Mouse (Mus musculus) brain, embryonic 18.5 days (tissue): ENCODE results near the gene Wdr77.
"Not testable (repeated sequence)": the region's sequence is repeated elsewhere in the genome, so short reads cannot be mapped to it uniquely, and the experiment has no call there.

Source experiments
- DNase-seq: peaks from one replicate; pipeline ENCODE4 v3.0.0-alpha.2; 2012; ENCODE audit warnings: low read depth, low spot score

The Wdr77 gene

DNA sequence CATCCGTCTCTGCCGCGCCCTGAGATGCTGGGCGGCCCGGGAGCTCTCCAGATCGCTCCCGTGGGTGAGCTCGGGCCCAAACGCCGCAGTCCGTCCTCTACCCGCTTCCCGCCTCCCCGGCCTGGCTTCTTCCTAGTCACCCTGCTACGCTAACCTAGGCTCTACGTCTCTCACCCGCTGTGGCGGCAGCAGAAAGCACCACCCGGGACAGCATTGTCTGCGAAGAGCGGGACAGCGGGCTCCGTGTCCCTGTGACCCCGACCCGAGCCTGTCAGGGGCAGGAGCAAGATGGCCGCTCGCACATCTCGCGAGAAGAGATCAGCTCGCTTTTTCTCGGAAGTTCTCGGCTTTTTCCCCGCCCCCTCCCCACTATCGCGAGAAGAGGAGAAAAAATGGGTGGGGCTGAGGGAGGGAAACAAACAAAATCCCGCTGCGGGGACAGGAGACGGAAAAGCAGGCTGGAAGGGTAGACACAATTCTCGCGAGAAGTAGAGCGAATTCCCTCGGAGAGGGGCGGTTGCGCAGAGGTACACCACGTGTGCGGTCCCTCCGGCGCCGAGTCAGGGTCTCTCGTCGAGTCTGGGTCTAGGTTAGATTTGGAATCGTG lies at the start of gene Wdr77:
TSS of gene Wdr77 (plus strand) at position 396 of the 607 bp plus-strand sequence.
- DNase-seq = peak; percentile 99

DNA sequence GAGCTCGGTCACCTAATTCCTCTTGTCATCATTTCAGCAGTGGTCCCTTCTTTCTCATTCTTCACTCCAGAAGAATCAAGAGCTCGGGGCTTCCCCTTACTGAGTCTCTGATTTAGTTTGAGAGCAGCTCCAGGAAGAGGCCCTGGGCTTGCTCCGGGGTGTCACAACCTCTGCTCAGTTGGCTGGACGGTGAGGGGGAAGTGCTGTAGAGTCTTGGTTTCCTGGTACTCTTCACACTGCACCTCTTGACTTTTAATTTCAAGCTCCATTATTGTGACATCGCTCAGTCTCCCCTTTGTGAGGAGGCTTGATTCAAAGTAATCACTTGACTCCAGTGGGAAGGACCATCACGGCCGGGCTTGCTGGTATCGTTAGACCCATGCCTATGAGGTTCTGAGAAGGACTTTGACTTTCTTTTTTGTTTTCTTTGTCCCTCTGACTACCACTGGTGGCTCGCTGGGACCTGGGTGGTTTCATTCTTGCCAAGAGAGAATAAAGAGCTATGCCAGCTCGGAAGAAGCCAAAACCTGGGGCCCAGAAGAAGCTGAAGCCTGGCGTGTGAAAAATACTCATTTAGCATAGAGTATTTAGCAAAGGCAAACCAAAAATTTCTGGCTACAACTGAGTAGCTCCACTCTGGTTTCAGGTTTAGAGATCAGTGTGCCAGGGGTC lies 48.5 kb upstream of the Wdr77 start:
- DNase-seq = no peak

DNA sequence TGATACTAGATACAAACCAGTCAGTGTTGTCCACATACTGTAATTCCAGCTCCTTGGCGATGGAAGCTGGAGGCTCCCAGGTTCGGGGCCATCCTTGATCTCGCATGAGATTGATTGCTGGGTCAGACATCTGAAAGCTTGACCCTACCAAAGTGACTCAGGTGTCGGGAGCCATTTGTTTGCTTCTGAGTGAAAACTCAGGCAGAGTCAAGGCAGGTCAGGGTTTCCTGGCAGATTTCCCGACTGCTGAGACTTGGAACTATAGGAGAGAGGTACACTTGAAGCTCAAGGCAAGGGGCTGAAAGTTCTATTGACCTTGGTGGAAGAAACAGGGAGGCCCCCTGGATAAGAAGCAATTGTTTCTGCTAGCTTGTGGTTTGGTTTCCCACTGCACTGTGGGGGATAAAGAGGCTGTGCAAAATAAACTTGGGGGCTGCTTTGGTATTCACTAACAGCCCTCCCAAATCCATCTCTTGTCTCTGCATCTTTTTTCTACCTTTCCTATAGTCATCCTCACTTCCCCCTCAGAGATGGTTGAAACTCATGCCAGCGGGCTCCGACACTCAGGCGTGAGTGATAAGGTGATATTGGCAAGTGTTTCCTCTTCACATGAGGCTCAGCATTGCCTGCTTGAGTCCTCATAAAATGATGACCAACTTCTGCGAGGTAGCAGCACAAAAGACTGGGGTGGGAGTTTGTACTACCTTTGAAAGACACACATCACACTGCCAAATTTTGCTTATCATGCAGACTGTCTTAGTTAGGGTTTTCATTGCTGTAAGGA lies 46.9 kb upstream of the Wdr77 start:
- DNase-seq = no peak

DNA sequence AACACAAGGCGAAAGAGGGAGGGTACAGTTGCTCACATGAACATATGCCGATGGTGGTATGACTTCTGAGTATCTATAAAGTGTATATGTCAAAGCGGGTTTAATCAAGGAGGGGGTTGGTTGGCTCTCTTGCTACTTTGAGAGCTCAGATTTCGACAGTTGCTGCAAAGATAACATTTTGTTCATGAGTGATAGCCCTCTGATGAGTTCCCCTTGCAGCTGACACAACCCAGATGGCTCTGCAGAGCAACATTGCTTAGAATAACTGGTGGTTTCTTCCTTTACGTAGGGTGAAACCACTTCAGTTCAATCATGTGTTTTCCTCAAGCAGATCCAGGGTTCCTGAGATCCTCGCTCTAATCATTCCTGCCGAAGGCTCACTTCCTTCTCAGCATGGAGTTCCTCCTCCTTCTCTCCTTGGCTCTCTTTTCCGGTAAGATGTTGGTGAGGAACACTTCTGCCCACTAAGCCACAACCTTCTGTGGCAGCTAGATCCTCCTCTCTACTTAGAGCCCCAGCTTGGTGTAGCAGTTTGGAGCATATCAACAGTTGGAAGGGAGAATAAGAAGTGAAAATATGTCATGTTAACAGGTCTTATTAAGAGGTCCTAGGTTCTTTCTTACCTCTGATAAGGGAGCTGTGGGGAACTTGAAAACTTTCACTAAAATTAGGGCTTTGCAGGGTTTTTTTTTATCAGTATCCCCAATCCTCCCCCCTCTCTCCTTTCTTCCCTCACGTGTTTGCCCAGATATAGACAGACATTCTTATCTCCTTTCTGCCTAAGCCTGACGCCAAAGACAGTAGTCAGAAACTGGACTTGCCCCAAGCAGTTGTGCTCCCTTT lies 45.1 kb upstream of the Wdr77 start:
- DNase-seq = no peak

DNA sequence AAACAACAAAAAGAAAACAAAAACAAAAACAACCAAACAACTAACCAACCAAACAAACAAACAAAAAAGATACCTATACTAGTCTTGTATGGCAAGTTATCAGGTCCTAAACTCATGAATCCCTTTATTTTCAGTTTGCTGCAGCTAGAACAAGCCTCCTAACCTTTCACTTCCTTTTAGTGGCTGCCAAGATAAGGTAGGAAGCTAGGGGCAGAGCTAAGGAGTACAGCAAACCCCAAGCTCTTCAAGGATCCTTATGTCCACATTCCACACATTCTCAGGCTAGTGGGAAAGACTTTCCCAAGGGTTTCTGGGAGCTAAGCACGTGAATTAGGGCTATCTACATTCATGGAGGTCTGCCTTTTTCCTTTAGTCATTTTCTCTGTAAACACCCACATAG lies 43.9 kb upstream of the Wdr77 start:
- DNase-seq = no peak

DNA sequence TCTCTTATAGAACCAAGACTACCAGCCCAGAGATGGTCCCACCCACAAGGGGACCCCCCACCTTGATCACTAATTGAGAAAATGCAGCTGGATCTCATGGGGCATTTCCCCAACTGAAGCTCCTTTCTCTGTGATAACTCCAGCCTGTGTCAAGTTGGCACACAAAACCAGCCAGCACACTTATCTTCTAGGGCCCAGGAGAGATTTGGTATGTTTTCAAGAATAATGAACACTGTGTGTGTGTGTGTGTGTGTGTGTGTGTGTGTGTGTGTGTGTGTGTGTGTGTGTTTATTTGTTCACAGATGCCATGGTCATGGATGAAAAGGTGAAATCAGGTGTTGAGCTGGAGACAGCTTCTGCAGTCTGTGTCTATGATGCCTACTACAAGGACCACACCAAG lies 42.7 kb upstream of the Wdr77 start:
- DNase-seq = not testable (repeated sequence)

DNA sequence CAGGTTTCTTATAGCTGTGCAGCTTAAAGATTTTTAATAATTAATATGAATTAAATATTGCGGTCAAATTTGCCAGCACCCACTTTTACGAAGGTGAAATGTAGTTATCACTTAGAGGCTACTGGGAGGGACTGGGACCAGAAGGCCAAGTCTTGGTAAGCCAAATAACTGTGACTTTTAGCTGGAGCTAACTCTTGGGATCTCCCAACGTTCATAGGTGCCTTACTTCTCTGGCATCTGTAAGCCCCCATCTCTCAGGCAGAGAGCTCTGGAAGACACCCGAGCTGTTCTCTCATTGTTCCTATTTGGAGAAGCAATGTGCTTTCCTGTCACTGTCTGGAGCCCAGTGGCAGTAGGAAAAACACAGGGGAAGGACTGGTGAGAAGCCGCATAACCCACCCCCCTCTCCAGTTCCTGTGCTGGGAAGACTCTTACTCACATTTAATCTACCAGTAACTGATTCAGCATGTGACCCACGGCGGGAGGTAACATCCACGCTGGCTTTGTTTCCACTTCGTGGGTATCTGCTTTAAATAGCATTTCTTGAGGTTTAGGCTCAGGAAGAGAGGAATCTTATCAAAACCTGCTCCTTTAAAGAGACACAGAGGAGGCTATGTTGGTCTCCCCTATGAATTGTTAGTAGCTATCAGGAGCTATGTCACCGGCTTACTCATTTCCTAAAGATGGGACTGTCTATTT lies 41.4 kb upstream of the Wdr77 start:
- DNase-seq = no peak

DNA sequence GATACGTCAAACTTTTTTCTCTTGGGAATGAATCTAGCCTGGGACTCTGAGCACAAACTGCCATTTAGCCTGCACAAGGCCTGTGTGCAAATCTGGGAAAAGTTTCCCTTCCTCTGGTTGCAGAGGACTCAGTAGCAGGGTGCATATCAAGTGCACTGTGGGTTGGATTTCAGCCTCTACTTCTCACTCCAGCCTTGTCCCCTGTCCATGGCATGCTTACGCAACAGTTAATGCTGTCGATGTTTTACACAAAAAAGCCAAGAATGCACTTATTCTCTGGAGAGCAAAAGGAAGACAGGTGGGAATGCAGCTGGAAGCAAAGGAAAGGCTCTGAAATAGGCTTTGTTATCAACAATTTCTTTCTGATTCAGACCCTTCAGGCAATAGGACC lies 40.8 kb upstream of the Wdr77 start:
- DNase-seq = no peak

DNA sequence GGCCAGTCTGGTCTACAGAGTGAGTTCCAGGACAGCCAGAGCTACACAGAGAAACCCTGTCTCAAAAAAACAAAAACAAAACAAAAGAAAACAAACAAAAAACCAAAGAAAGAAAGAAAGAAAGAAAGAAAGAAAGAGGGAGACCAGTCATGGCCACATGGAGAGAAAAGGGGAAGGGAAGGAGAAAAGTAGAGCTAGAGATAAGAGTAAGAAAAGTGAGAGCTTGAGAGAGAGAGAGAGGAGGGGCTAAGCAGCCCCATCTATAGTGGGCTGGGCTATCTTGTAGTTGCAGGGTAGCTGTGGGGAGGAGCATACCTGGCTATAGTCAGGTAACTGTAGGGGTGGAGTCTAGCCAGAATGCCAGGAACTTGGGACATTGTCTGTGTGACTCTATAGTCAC lies 38.4 kb upstream of the Wdr77 start:
- not testable (repeated sequence) for DNase-seq

DNA sequence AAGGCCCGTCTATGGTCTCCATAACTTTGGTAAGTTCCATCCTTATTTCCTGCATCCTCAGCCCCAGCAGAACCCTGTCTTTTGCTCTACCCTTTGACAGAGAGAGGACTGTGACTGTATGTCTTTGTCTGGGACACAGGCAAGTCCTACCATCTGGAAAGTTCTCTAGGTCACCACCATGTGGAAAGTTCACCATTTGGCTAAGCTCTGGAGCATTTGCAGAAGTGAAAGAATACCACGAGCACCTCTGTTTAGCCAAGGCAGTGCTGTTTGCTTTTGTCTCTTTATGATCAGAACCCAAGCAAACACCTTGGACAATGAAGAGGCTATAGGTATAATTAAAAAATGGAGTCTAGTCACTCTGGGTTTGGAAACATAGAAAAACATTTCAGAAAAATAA lies 37.2 kb upstream of the Wdr77 start:
- no peak for DNase-seq

DNA sequence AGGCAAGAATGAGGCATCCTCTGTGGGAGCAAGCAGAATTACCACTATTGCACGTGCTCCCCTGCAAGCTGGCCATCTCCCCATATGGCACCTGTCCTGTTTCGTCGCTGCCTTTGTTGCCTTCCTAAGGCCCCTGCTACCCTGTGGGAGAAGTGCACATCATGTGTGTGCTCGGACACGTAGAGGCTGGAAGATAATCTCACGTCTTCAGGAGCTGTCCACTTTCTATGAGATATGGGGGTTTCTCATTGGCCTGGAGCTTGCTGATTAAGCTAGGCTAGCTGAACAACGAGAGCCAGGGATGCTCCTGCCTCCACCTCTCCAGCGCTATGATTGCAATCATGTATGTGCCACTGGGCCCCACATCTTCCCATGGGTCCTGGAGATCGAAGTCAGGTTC lies 34.6 kb upstream of the Wdr77 start:
- no peak for DNase-seq

DNA sequence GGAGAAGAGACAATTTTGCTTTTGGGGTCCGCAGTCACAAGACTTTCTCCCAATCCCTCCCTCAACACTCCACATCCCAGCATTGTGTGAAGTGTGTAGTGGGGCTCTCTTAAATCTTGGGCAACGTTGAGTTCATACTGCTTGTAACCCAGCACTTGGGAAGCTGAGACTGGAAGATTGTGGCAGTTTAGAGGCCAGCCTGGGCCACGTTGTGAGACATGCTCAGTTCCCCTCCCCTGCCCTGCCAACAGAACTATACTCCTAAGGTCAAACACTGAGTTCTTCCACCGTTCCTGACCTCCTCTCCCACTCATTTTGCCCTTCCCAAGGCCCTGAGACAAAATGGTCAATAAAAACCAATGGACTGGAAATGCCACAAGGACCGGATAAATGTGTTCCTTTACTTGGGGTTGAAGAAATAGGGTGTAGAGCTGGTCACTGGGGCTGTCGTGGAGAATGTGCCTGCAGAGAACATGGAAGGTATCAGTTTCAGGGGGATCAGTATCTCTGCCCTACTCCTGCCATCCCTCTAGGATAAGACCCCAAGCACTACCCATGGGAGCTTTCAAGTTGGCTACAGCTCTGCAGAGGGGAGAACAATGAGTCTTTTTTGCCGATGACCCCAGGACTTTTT lies 31.5 kb upstream of the Wdr77 start:
- no peak for DNase-seq

DNA sequence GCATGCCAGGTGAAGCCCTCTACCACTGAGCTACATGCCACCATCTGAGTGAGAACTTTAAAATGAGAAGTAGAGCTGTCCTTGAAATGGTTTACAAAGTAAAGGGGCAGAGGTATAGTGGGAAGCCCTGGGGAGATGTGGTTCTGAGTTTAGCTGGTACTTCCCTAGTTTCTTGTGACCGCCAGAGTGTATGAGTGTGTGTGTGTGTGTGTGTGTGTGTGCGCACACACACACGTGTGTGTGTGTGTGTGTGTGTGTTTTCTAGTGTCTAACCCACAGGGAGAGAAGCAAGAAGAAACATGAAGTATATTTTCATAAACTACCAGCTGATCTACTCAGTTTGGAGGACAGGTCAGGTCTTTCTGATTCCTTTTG lies 31.0 kb upstream of the Wdr77 start:
- DNase-seq = no peak

DNA sequence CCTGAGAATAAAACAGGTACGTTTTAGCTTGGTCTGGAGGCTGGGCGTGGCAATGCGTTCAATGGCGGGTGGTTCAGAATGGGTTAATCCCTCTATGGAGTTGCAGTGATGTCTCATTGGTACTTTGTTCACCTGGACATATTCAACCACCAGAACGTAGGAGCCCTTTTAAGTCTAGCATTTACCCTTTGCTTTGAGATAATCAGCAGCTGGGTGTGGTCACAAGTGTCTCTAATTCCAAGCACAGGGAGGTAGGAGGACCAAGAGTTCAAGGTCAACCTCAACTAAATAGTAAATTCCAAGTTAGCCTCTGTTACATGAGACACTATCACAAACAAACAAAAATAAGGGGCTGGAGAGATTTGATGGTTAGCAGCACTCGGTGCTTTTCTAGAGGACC lies 30.4 kb upstream of the Wdr77 start:
- DNase-seq = no peak

DNA sequence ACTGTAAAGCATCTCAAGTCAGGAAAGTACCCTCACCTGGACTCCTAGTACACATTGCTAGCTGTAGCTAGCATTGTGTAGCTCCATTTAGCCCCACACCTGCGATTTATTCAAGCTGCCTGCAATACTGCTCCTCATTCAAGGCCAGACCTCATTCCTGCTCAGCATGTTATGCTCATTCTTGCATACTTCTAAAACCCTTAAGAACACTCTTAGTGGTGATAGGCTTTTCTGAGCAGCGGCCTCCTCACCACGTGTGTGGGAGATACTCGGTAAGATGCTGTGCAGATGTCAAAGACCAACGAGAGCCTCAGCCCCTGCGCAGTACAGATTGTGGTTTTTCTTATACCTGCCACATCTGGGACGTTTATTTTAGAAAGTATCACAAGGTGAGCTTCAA lies 29.3 kb upstream of the Wdr77 start:
- no peak for DNase-seq

DNA sequence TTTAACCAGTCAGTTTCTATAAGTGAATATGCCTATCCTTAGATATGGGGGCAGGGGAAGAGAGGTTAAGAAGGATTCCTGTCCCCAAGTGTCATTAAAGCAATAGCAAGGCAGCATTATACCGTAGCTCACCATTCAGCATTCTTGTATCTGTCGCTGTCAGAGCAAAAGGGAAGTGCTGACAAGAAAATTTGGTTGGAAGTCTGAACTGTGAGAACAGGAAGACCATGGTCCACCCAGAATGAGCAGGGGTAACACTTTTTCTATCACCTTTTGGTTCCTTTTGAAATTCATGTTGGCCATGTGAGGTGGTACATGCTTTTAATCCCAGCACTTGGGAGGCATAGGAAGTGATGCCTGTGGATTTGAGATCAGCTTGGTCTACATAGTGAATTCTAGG lies 28.1 kb upstream of the Wdr77 start:
- DNase-seq = no peak

DNA sequence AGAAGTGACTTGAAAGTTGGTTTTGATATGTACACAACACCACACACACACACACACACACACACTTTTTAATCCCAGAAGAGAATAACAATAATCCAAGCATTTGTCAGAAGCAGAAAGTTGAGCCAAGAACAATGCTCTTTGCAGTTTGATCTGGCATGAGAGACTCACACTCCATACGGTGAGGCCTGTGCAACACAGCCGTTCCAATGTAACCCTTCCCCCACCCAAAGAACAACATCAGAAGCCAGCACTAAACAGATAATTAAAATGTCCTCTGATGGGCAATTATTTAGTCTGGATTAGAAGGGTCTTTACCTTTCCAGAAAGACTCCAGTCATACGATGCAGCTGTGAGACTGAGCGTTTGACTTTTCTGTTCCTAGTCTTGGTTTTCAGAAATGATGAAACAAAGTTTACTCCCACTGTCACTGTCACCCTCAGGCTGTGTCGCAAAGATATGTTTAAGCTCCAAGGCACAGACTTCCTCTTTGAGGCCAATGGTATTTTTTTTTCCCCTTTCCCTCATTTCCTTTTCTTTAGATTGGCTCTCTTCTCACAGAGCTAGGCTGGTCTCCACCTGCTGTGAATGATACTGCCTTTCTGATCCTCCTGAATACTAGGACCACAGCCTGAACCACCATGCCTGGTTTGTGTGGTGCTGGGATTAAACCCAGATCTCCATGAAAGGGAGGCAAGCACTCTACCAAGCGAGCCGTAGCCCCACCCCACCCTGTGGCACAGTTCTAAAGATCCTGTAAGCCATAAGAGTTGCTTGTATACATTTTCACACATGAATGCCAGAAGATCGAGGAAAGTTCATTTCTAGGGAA lies 26.7 kb upstream of the Wdr77 start, which contains the start of gene I830077J02Rik:
TSS of gene I830077J02Rik (minus strand) at position 425 of the 832 bp plus-strand sequence.
- DNase-seq = no peak

DNA sequence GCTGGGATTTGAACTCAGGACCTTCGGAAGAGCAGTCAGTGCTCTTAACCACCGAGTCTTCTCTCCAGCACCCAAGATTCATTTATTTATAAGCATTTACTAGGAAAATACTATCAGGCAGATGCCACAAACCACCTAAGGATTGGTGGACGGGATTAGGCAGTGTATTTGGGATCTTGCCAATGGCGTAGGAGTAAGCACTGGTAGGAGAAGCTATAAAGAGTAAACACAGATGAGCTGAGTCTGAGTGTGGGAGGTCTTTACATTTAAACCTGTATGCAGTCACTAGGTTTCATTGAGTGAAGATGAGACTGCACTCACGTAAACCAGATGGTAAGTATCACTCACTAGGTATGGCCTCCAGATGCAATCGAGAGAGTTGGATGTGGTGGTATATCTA lies 25.2 kb upstream of the Wdr77 start:
- DNase-seq = no peak

DNA sequence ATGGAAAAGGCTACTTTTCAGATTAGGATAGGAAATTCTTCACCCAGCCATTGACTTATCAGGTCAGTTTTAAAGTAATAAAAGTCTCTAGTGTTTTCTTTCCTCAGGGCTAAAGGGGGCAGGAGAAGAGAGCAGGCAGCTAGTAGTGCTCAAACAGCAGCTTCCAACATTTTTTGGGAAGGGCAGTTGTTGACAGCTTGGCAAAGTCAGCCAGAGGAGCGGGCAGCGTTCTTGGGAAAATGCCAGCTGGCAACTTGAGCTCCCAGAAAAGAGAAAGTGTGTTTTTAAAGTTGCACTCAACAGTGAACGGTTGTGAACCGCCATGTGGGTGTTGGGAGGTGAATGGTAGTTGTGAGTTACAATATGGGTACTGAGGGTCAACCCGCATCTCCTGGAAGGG lies 24.1 kb upstream of the Wdr77 start:
- no peak for DNase-seq

DNA sequence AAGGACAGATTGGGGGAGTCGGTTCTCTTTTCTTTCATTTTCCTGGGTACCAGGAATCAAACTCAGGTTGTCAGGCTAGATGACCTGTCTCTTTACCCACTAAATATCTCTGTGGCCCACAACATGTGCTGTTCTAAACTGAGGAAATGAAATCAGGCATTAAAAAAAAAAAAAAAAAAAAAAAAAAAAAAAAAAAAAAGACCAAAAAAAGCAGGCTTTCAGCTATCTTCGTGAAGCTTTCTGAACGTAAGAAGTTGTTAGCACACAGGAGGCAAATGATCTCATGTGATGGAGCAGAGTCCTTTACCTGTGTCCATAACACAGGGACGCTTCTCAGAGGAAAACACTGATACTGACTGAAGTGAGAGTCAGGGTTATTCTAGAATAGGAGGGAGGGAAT lies 23.1 kb upstream of the Wdr77 start:
- no peak for DNase-seq
